Comparison of ENCODE assay signal across 9 mouse cellular contexts in genomic region chr11:68902047-68902364, GRCm38 (mm10). TPM values are rescaled to one million over a fixed set of nuclear protein-coding genes. Genes with fewer than 3 reads are reported as not detected.
DNase-seq lines count a peak whose midpoint lies in the region; ATAC-seq and TF ChIP-seq lines count a peak whose summit lies in the region.
"Had no signal": no experiment of that assay in that cellular context is flagged by ENCODE, and none has a peak within 500 bp of the region (broad histone marks: within the 10 kb centered on the region; RNA-seq: fewer than 3 reads in every experiment).

No protein-coding gene starts in this region.

- ATAC-seq in heart, embryonic 16.5 days (replicated peaks; ENCODE audit: extremely low read depth, insufficient read depth, low FRiP score): no peak
- no peak for ATAC-seq in forebrain, postnatal 0 days
- ATAC-seq in megakaryocyte-erythroid progenitor cell, adult 5-6 weeks (replicated peaks; ENCODE audit: low FRiP score, low TSS enrichment, poor library complexity, severe bottlenecking): no peak

- TF ChIP-seq CTCF in MEL (IDR thresholded peaks at IDR 0.05 in 2 of 3, conservative IDR thresholded peaks at IDR 0.05 in 1 of 3; ENCODE audit: control insufficient read depth in 1 of 3, insufficient read depth in 1 of 3, low read depth in 2 of 3, low read length in 3 of 3, poor library complexity in 1 of 3, severe bottlenecking in 1 of 3): no peak
- no peak for TF ChIP-seq CTCF in forebrain, postnatal 0 days (IDR thresholded peaks at IDR 0.05; ENCODE audit: low read depth)

- H3K4me3 ChIP-seq in heart, embryonic 16.5 days (ENCODE audit: low read length): peak overlapping the region; percentile 98
- H3K4me3 ChIP-seq in MEL (ENCODE audit: control insufficient read depth in 1 of 2, insufficient read depth in 1 of 2, low read depth in 2 of 2, low read length in 2 of 2) (peak overlapping the region; percentile 84 to 88), macrophage (ENCODE audit: inconsistent target) (peak overlapping the region; percentile 99)
- H3K4me3 ChIP-seq in forebrain, postnatal 0 days (ENCODE audit: low read depth, low read length): peak overlapping the region; percentile 56

- 0% methylated on average over 10 of the region's 10 CpGs for WGBS in heart, embryonic 16.5 days
- 3% methylated on average over 10 of the region's 10 CpGs for WGBS in forebrain, postnatal 0 days
- WGBS in macrophage (ENCODE audit: missing documents): 1% methylated on average over 9 of the region's 10 CpGs

- peak overlapping the region; percentile 94 for H3K9ac ChIP-seq in heart, embryonic 16.5 days (ENCODE audit: low read length)
- H3K9ac ChIP-seq in MEL (ENCODE audit: control insufficient read depth, low read depth, low read length, poor library complexity, severe bottlenecking): peak overlapping the region; percentile 92
- peak overlapping the region; percentile 89 for H3K9ac ChIP-seq in forebrain, postnatal 0 days

- peaks cover 34% of the 10 kb centered on the region for H3K36me3 ChIP-seq in heart, embryonic 16.5 days (ENCODE audit: control insufficient read depth, insufficient read depth)
- H3K36me3 ChIP-seq in MEL (ENCODE audit: control insufficient read depth in 1 of 2, insufficient read depth in 2 of 2, low read length in 2 of 2) (peaks cover 25 to 48% of the 10 kb centered on the region in 2 experiments), macrophage (ENCODE audit: inconsistent target) (peaks cover 26% of the 10 kb centered on the region)
- peaks cover 35% of the 10 kb centered on the region for H3K36me3 ChIP-seq in forebrain, postnatal 0 days (ENCODE audit: insufficient read depth)

- peak overlapping the region; percentile 87 for H3K27ac ChIP-seq in heart, embryonic 16.5 days (ENCODE audit: low read length)
- H3K27ac ChIP-seq in MEL (ENCODE audit: control insufficient read depth, low read depth, low read length) (peak overlapping the region; percentile 81), macrophage (peak overlapping the region; percentile 69)
- peak overlapping the region; percentile 89 for H3K27ac ChIP-seq in forebrain, postnatal 0 days (ENCODE audit: low read depth, low read length)

- peak overlapping the region; percentile 79 for H3K4me2 ChIP-seq in heart, embryonic 16.5 days (ENCODE audit: low read depth, low read length)
- H3K4me2 ChIP-seq in forebrain, postnatal 0 days (ENCODE audit: low read depth): peak overlapping the region; percentile 69

- no peak for TF ChIP-seq RAD21 in MEL (IDR thresholded peaks at IDR 0.05; ENCODE audit: low read depth, low read length)

- DNase-seq in heart, adult 9 months (ENCODE audit: low spot score in 2 of 2): no peak
- no peak for DNase-seq in MEL (ENCODE audit: low read depth, low spot score)
- DNase-seq in forebrain, postnatal 0 days: peak; percentile 41
- no peak for DNase-seq in ovary, postnatal 14 days (ENCODE audit: low spot score)
- DNase-seq in thymus, postnatal 14 days: no peak

- no peaks in the 10 kb centered on the region for H3K9me3 ChIP-seq in heart, embryonic 16.5 days (replicated peaks; ENCODE audit: control insufficient read depth, low read length)
- H3K9me3 ChIP-seq in MEL (replicated peaks; ENCODE audit: insufficient read depth, low read length): no peaks in the 10 kb centered on the region
- no peaks in the 10 kb centered on the region for H3K9me3 ChIP-seq in forebrain, postnatal 0 days (ENCODE audit: low read length)

- no peak for TF ChIP-seq EP300 in MEL (IDR thresholded peaks at IDR 0.05; ENCODE audit: low read depth in 1 of 2, low read length in 2 of 2)

- TF ChIP-seq POLR2A in MEL (IDR thresholded peaks at IDR 0.05; ENCODE audit: control insufficient read depth in 1 of 2, insufficient read depth in 1 of 2, low read depth in 1 of 2, low read length in 2 of 2, poor library complexity in 1 of 2): no peak

- H3K79me2 ChIP-seq in MEL (ENCODE audit: control insufficient read depth, insufficient read depth, low read length, poor library complexity): peaks cover 22% of the 10 kb centered on the region
- peaks cover 20% of the 10 kb centered on the region for H3K79me2 ChIP-seq in macrophage (ENCODE audit: inconsistent target)

- H3K4me1 ChIP-seq in heart, embryonic 16.5 days (ENCODE audit: control insufficient read depth, insufficient read depth, low read length): peaks cover 9% of the 10 kb centered on the region
- H3K4me1 ChIP-seq in MEL (ENCODE audit: control insufficient read depth in 1 of 2, insufficient read depth in 2 of 2, low read length in 2 of 2): peaks cover 3 to 47% of the 10 kb centered on the region in 2 experiments; a peak in 2 of 4 replicates
- no peaks in the 10 kb centered on the region for H3K4me1 ChIP-seq in forebrain, postnatal 0 days (ENCODE audit: insufficient read depth)

- peaks cover 3% of the 10 kb centered on the region; the same call in 1 of the 2 replicates for H3K27me3 ChIP-seq in heart, embryonic 16.5 days (ENCODE audit: control insufficient read depth, insufficient read depth, low read length)
- H3K27me3 ChIP-seq in MEL (ENCODE audit: control insufficient read depth in 1 of 2, insufficient read depth in 2 of 2, low read length in 2 of 2): no peaks in the 10 kb centered on the region
- H3K27me3 ChIP-seq in forebrain, postnatal 0 days (ENCODE audit: insufficient read depth, low read length): no peaks in the 10 kb centered on the region

RNA-seq across cellular contexts. Expression of gene Rpl26, which starts 0.6 kb away (rescaled TPM):
- polyA plus RNA-seq in heart, embryonic 16.5 days (2015; fragmentation: Nextera tagmentation; extraction: Ambion mirVana): 505 and 551 TPM in 2 replicates
- total RNA-seq in MEL (2012; rRNA removed): 5,179 and 5,512 TPM in 2 replicates
- polyA plus RNA-seq in MEL (2012; ENCODE audit: insufficient read depth in 1 of 2, insufficient read length in 2 of 2, low read depth in 1 of 2, low replicate concordance in 2 of 2, missing spikeins in 1 of 2): 1,000 to 10,000 TPM in 1 of 2 experiments, not detected in 1; 3,167 TPM
- total RNA-seq in forebrain, postnatal 0 days (2014; rRNA removed): 1,229 and 1,850 TPM in 2 replicates
- 585 and 820 TPM in 2 replicates for polyA plus RNA-seq in forebrain, postnatal 0 days (2015; fragmentation: Nextera tagmentation; extraction: Ambion mirVana)
- total RNA-seq in macrophage (2018; cell fraction: chromatin; rRNA removed): 100 to 1,000 TPM in 1 of 26 experiments, 10 to 100 TPM in 25; 26.0 to 302 (median 43.7) TPM
- 1,000 to 10,000 TPM in 18 of 26 experiments, 100 to 1,000 TPM in 8; 842 to 2,674 (median 1,214) TPM for total RNA-seq in macrophage (2018; cell fraction: cytosol; rRNA removed)
- total RNA-seq in macrophage (2018; cell fraction: nucleus; rRNA removed): 100 to 1,000 TPM in 25 of 26 experiments, 10 to 100 TPM in 1; 73.4 to 245 (median 147) TPM
- polyA plus RNA-seq in macrophage (2018): 1,656 to 2,144 TPM (median 1,836 TPM) in 3 replicates
- 5,476 and 5,943 TPM in 2 replicates for total RNA-seq in megakaryocyte-erythroid progenitor cell, adult 5-6 weeks (2014; fragmentation: Nextera tagmentation)
- total RNA-seq in megakaryocyte-erythroid progenitor cell, adult 5-6 weeks (2017): 6,111 and 7,527 TPM in 2 replicates

RNA-seq across cellular contexts. Expression of gene Rnf222, which starts 13.7 kb away (rescaled TPM):
- 0.09 and 0.13 TPM in 2 replicates for polyA plus RNA-seq in heart, embryonic 16.5 days (2015; fragmentation: Nextera tagmentation; extraction: Ambion mirVana)
- 0.23 TPM in 2 replicates for total RNA-seq in MEL (2012; rRNA removed)
- under 1 TPM in 1 of 2 experiments, not detected in 1; 0.28 TPM for polyA plus RNA-seq in MEL (2012; ENCODE audit: insufficient read depth in 1 of 2, insufficient read length in 2 of 2, low read depth in 1 of 2, low replicate concordance in 2 of 2, missing spikeins in 1 of 2)
- total RNA-seq in forebrain, postnatal 0 days (2014; rRNA removed): 0.24 TPM in 1 of 2 replicates, not detected in the other
- not detected in 2 replicates for polyA plus RNA-seq in forebrain, postnatal 0 days (2015; fragmentation: Nextera tagmentation; extraction: Ambion mirVana)
- not detected for total RNA-seq in macrophage (2018; cell fraction: chromatin; rRNA removed)
- not detected for total RNA-seq in macrophage (2018; cell fraction: cytosol; rRNA removed)
- total RNA-seq in macrophage (2018; cell fraction: nucleus; rRNA removed): not detected
- not detected in 3 replicates for polyA plus RNA-seq in macrophage (2018)
- total RNA-seq in megakaryocyte-erythroid progenitor cell, adult 5-6 weeks (2014; fragmentation: Nextera tagmentation): not detected in 2 replicates
- not detected in 2 replicates for total RNA-seq in megakaryocyte-erythroid progenitor cell, adult 5-6 weeks (2017)
- total RNA-seq: gastrocnemius, postnatal 36 days had no signal

RNA-seq across cellular contexts. Expression of gene Odf4, which starts 24.9 kb away (rescaled TPM):
- not detected in 2 replicates for polyA plus RNA-seq in heart, embryonic 16.5 days (2015; fragmentation: Nextera tagmentation; extraction: Ambion mirVana)
- not detected in 2 replicates for total RNA-seq in MEL (2012; rRNA removed)
- polyA plus RNA-seq in MEL (2012; ENCODE audit: insufficient read depth in 1 of 2, insufficient read length in 2 of 2, low read depth in 1 of 2, low replicate concordance in 2 of 2, missing spikeins in 1 of 2) (not detected), macrophage (2018) (not detected in 3 replicates)
- total RNA-seq in forebrain, postnatal 0 days (2014; rRNA removed): 0.77 and 2.0 TPM in 2 replicates
- 0.42 TPM in 1 of 2 replicates, not detected in the other for polyA plus RNA-seq in forebrain, postnatal 0 days (2015; fragmentation: Nextera tagmentation; extraction: Ambion mirVana)
- total RNA-seq in macrophage (2018; cell fraction: chromatin; rRNA removed): not detected
- total RNA-seq in macrophage (2018; cell fraction: cytosol; rRNA removed): not detected
- not detected for total RNA-seq in macrophage (2018; cell fraction: nucleus; rRNA removed)
- not detected in 2 replicates for total RNA-seq in megakaryocyte-erythroid progenitor cell, adult 5-6 weeks (2014; fragmentation: Nextera tagmentation)
- not detected in 2 replicates for total RNA-seq in megakaryocyte-erythroid progenitor cell, adult 5-6 weeks (2017)
- total RNA-seq: gastrocnemius, postnatal 36 days had no signal

RNA-seq across cellular contexts. Expression of gene Ndel1, which starts 30.3 kb away (rescaled TPM):
- polyA plus RNA-seq in heart, embryonic 16.5 days (2015; fragmentation: Nextera tagmentation; extraction: Ambion mirVana): 75.4 and 79.4 TPM in 2 replicates
- total RNA-seq in MEL (2012; rRNA removed): 59.6 and 70.7 TPM in 2 replicates
- 10 to 100 TPM; 55.0 to 61.2 TPM for polyA plus RNA-seq in MEL (2012; ENCODE audit: insufficient read depth in 1 of 2, insufficient read length in 2 of 2, low read depth in 1 of 2, low replicate concordance in 2 of 2, missing spikeins in 1 of 2)
- 87.7 and 91.7 TPM in 2 replicates for total RNA-seq in forebrain, postnatal 0 days (2014; rRNA removed)
- 111 and 113 TPM in 2 replicates for polyA plus RNA-seq in forebrain, postnatal 0 days (2015; fragmentation: Nextera tagmentation; extraction: Ambion mirVana)
- 100 to 1,000 TPM in 20 of 26 experiments, 10 to 100 TPM in 6; 82.6 to 322 (median 136) TPM for total RNA-seq in macrophage (2018; cell fraction: chromatin; rRNA removed)
- 100 to 1,000 TPM in 8 of 26 experiments, 10 to 100 TPM in 18; 56.9 to 134 (median 72.2) TPM for total RNA-seq in macrophage (2018; cell fraction: cytosol; rRNA removed)
- 100 to 1,000 TPM in 15 of 26 experiments, 10 to 100 TPM in 11; 62.4 to 248 (median 110) TPM for total RNA-seq in macrophage (2018; cell fraction: nucleus; rRNA removed)
- polyA plus RNA-seq in macrophage (2018): 52.9 to 132 TPM (median 60.1 TPM) in 3 replicates
- total RNA-seq in megakaryocyte-erythroid progenitor cell, adult 5-6 weeks (2014; fragmentation: Nextera tagmentation): 22.5 and 35.7 TPM in 2 replicates
- total RNA-seq in megakaryocyte-erythroid progenitor cell, adult 5-6 weeks (2017): 45.6 and 99.1 TPM in 2 replicates

RNA-seq across cellular contexts. Expression of gene Arhgef15, which starts 55.3 kb away (rescaled TPM):
- polyA plus RNA-seq in heart, embryonic 16.5 days (2015; fragmentation: Nextera tagmentation; extraction: Ambion mirVana): 13.1 and 15.4 TPM in 2 replicates
- total RNA-seq in MEL (2012; rRNA removed): 0.23 TPM in 1 of 2 replicates, not detected in the other
- polyA plus RNA-seq in MEL (2012; ENCODE audit: insufficient read depth in 1 of 2, insufficient read length in 2 of 2, low read depth in 1 of 2, low replicate concordance in 2 of 2, missing spikeins in 1 of 2) (under 1 TPM in 1 of 2 experiments, not detected in 1; 0.74 TPM), macrophage (2018) (not detected in 3 replicates)
- 12.0 and 13.8 TPM in 2 replicates for total RNA-seq in forebrain, postnatal 0 days (2014; rRNA removed)
- 9.6 and 17.8 TPM in 2 replicates for polyA plus RNA-seq in forebrain, postnatal 0 days (2015; fragmentation: Nextera tagmentation; extraction: Ambion mirVana)
- total RNA-seq in macrophage (2018; cell fraction: chromatin; rRNA removed): not detected
- not detected for total RNA-seq in macrophage (2018; cell fraction: cytosol; rRNA removed)
- not detected for total RNA-seq in macrophage (2018; cell fraction: nucleus; rRNA removed)
- not detected in 2 replicates for total RNA-seq in megakaryocyte-erythroid progenitor cell, adult 5-6 weeks (2014; fragmentation: Nextera tagmentation)
- not detected in 2 replicates for total RNA-seq in megakaryocyte-erythroid progenitor cell, adult 5-6 weeks (2017)
